Comparison of ENCODE assay signal across 11 mouse cellular contexts in genomic region chr1:74014538-74015327, GRCm38 (mm10).
A peak's percentile ranks its signal among the peaks of the same experiment; 100 is the strongest.
DNase-seq lines count a peak whose midpoint lies in the region; ATAC-seq and TF ChIP-seq lines count a peak whose summit lies in the region.
"Had no signal": no experiment of that assay in that cellular context is flagged by ENCODE, and none has a peak within 500 bp of the region (broad histone marks: within the 10 kb centered on the region; RNA-seq: fewer than 3 reads in every experiment).

No protein-coding gene starts in this region.

- H3K9ac ChIP-seq in hindbrain, postnatal 0 days (replicated peaks; ENCODE audit: low read length), result no peak overlapping the region
- H3K9ac ChIP-seq in hindbrain, embryonic 16.5 days (ENCODE audit: low read depth, low read length), result no peak overlapping the region
- no peak overlapping the region for H3K9ac ChIP-seq in liver, embryonic 12.5 days
- 0 out of 2 replicates have a peak overlapping the region, but pooled peaks have one; percentile 7 for H3K9ac ChIP-seq in stomach, embryonic 16.5 days (ENCODE audit: low read length)
- H3K9ac ChIP-seq: embryonic facial prominence, embryonic 13.5 days; hindbrain, embryonic 15.5 days had no signal

- H3K36me3 ChIP-seq in hindbrain, postnatal 0 days (ENCODE audit: insufficient read depth, low read length), result no peaks in the 10 kb centered on the region
- H3K36me3 ChIP-seq in hindbrain, embryonic 16.5 days (ENCODE audit: control insufficient read depth, insufficient read depth, low read length), result no peaks in the 10 kb centered on the region
- H3K36me3 ChIP-seq in liver, embryonic 12.5 days, result no peaks in the 10 kb centered on the region
- no peaks in the 10 kb centered on the region for H3K36me3 ChIP-seq in stomach, embryonic 16.5 days (ENCODE audit: control insufficient read depth, insufficient read depth, low read length)
- H3K36me3 ChIP-seq: hindbrain, embryonic 15.5 days had no signal

- peak; percentile 69 for ATAC-seq in hindbrain, postnatal 0 days
- ATAC-seq in hindbrain, embryonic 16.5 days, result no peak
- peak; percentile 52; the same call in 1 of the 2 replicates for ATAC-seq in liver, embryonic 12.5 days
- ATAC-seq in stomach, embryonic 16.5 days (ENCODE audit: insufficient read depth, low FRiP score), result peak; percentile 31; the same call in 1 of the 2 replicates

- no peaks in the 10 kb centered on the region for H3K9me3 ChIP-seq in hindbrain, postnatal 0 days (ENCODE audit: low read length)
- no peaks in the 10 kb centered on the region for H3K9me3 ChIP-seq in hindbrain, embryonic 16.5 days (ENCODE audit: control insufficient read depth, low read length)
- H3K9me3 ChIP-seq in liver, embryonic 12.5 days (replicated peaks), result 0 out of 2 replicates have a peak, but pooled peaks cover 3% of the 10 kb centered on the region
- H3K9me3 ChIP-seq in stomach, embryonic 16.5 days (replicated peaks; ENCODE audit: control insufficient read depth, low read length), result 0 out of 2 replicates have a peak, but pooled peaks cover 5% of the 10 kb centered on the region
- H3K9me3 ChIP-seq: hindbrain, embryonic 15.5 days had no signal

- H3K4me2 ChIP-seq in hindbrain, postnatal 0 days (ENCODE audit: low read depth, low read length), result no peak overlapping the region
- H3K4me2 ChIP-seq in hindbrain, embryonic 16.5 days (ENCODE audit: low read length), result no peak overlapping the region
- H3K4me2 ChIP-seq in liver, embryonic 12.5 days, result no peak overlapping the region
- no peak overlapping the region for H3K4me2 ChIP-seq in stomach, embryonic 16.5 days (ENCODE audit: low read depth, low read length)
- H3K4me2 ChIP-seq: embryonic facial prominence, embryonic 13.5 days; hindbrain, embryonic 15.5 days had no signal

- no peak overlapping the region for H3K4me3 ChIP-seq in hindbrain, postnatal 0 days (ENCODE audit: low read length)
- no peak overlapping the region for H3K4me3 ChIP-seq in hindbrain, embryonic 16.5 days (ENCODE audit: low read length)
- H3K4me3 ChIP-seq in liver, embryonic 12.5 days, result no peak overlapping the region
- H3K4me3 ChIP-seq in stomach, embryonic 16.5 days (replicated peaks; ENCODE audit: low read length), result no peak overlapping the region
- H3K4me3 ChIP-seq: embryonic facial prominence, embryonic 13.5 days; hindbrain, embryonic 15.5 days; megakaryocyte, embryonic 14.5 days had no signal

- DNase-seq in hindbrain, postnatal 0 days (ENCODE audit: low spot score), result peak; percentile 40
- DNase-seq in heart, postnatal 10 days, result peak; percentile 64 to 81
- no peak for DNase-seq in embryo, embryonic 10.5 days (ENCODE audit: low spot score)
- DNase-seq in right cerebral cortex, postnatal 14 days, result no peak
- no peak for DNase-seq in spleen, postnatal 14 days (ENCODE audit: low spot score in 2 of 2)

- WGBS in hindbrain, postnatal 0 days, result 61% methylated on average over 10 of the region's 14 CpGs
- 85% methylated on average over 6 of the region's 14 CpGs for WGBS in hindbrain, embryonic 16.5 days
- 65% methylated on average over 8 of the region's 14 CpGs for WGBS in liver, embryonic 12.5 days (ENCODE audit: insufficient replicate concordance)
- 53% methylated on average over 8 of the region's 14 CpGs for WGBS in stomach, embryonic 16.5 days

- H3K4me1 ChIP-seq in hindbrain, postnatal 0 days (ENCODE audit: insufficient read depth, low read length), result no peaks in the 10 kb centered on the region; the same call in 1 of the 2 replicates
- no peaks in the 10 kb centered on the region for H3K4me1 ChIP-seq in hindbrain, embryonic 16.5 days (ENCODE audit: control insufficient read depth, insufficient read depth, low read depth, low read length)
- H3K4me1 ChIP-seq in liver, embryonic 12.5 days, result peaks cover 31% of the 10 kb centered on the region
- peaks cover 24% of the 10 kb centered on the region for H3K4me1 ChIP-seq in stomach, embryonic 16.5 days (ENCODE audit: control insufficient read depth, insufficient read depth, low read length)
- H3K4me1 ChIP-seq: hindbrain, embryonic 15.5 days had no signal

- intact Hi-C loops in heart, postnatal 10 days (cut with DNase I), result no loop called here

- H3K27me3 ChIP-seq in hindbrain, postnatal 0 days (ENCODE audit: insufficient read depth, low read length), result no peaks in the 10 kb centered on the region; the same call in 1 of the 2 replicates
- no peaks in the 10 kb centered on the region for H3K27me3 ChIP-seq in hindbrain, embryonic 16.5 days (replicated peaks; ENCODE audit: control insufficient read depth, insufficient read depth, low read length)
- no peaks in the 10 kb centered on the region for H3K27me3 ChIP-seq in liver, embryonic 12.5 days (replicated peaks)
- no peaks in the 10 kb centered on the region for H3K27me3 ChIP-seq in stomach, embryonic 16.5 days (ENCODE audit: control insufficient read depth, insufficient read depth, low read length)
- H3K27me3 ChIP-seq: embryonic facial prominence, embryonic 13.5 days; hindbrain, embryonic 15.5 days had no signal

- H3K27ac ChIP-seq in hindbrain, postnatal 0 days, result no peak overlapping the region
- H3K27ac ChIP-seq in hindbrain, embryonic 16.5 days (ENCODE audit: low read depth, low read length), result no peak overlapping the region
- no peak overlapping the region for H3K27ac ChIP-seq in liver, embryonic 12.5 days
- no peak overlapping the region for H3K27ac ChIP-seq in stomach, embryonic 16.5 days (ENCODE audit: low read length)
- H3K27ac ChIP-seq: embryonic facial prominence, embryonic 13.5 days; hindbrain, embryonic 15.5 days had no signal

- no peak for TF ChIP-seq CTCF in hindbrain, postnatal 0 days (IDR thresholded peaks at IDR 0.05; ENCODE audit: low read depth)

Comparison
In these comparisons a context has a peak if more than half of its experiments do, and no peak if none do; other contexts are left out.
1. DNase-seq: peak in hindbrain, postnatal 0 days (single experiment) and heart, postnatal 10 days (2 of 2); none in embryo, embryonic 10.5 days (single experiment), right cerebral cortex, postnatal 14 days (single experiment) and spleen, postnatal 14 days (0 of 2).